In genomic region chr1:38369166-38369565, GRCm38 (mm10) we compare ENCODE assay signal across 24 mouse cellular contexts.
DNase-seq lines count a peak whose midpoint lies in the region; ATAC-seq lines count a peak whose summit lies in the region.
"Had no signal": no experiment of that assay in that cellular context is flagged by ENCODE, and none has a peak within 500 bp of the region (broad histone marks: within the 10 kb centered on the region; RNA-seq: fewer than 3 reads in every experiment).

No protein-coding gene starts in this region.

- peaks cover 21% of the 10 kb centered on the region for H3K4me1 ChIP-seq in hindbrain, embryonic 13.5 days (replicated peaks)
- peaks cover 6% of the 10 kb centered on the region; the same call in 1 of the 2 replicates for H3K4me1 ChIP-seq in hindbrain, embryonic 10.5 days (replicated peaks)
- no peaks in the 10 kb centered on the region; the same call in 1 of the 2 replicates for H3K4me1 ChIP-seq in liver, embryonic 12.5 days
- no peaks in the 10 kb centered on the region for H3K4me1 ChIP-seq in liver, embryonic 11.5 days (replicated peaks; ENCODE audit: control insufficient read depth, insufficient read depth, low read length)
- H3K4me1 ChIP-seq: liver, embryonic 15.5 days; stomach, embryonic 15.5 days had no signal

- no peak overlapping the region for H3K9ac ChIP-seq in hindbrain, embryonic 13.5 days
- no peak overlapping the region for H3K9ac ChIP-seq in liver, embryonic 12.5 days
- no peak overlapping the region for H3K9ac ChIP-seq in liver, embryonic 11.5 days (ENCODE audit: low read depth, low read length)
- H3K9ac ChIP-seq: embryonic facial prominence, embryonic 13.5 days; hindbrain, embryonic 15.5 days; limb, embryonic 15.5 days; liver, embryonic 15.5 days; lung, embryonic 14.5 days; stomach, embryonic 15.5 days had no signal

- no peaks in the 10 kb centered on the region for H3K36me3 ChIP-seq in hindbrain, embryonic 13.5 days
- H3K36me3 ChIP-seq in hindbrain, embryonic 10.5 days: no peaks in the 10 kb centered on the region
- H3K36me3 ChIP-seq in liver, embryonic 12.5 days: no peaks in the 10 kb centered on the region
- H3K36me3 ChIP-seq in liver, embryonic 11.5 days (ENCODE audit: control insufficient read depth, insufficient read depth, low read length): no peaks in the 10 kb centered on the region
- H3K36me3 ChIP-seq: embryonic facial prominence, embryonic 13.5 days; hindbrain, embryonic 15.5 days; limb, embryonic 10.5 days; limb, embryonic 15.5 days; liver, embryonic 15.5 days; stomach, embryonic 15.5 days had no signal

- H3K4me3 ChIP-seq in hindbrain, embryonic 13.5 days: no peak overlapping the region
- H3K4me3 ChIP-seq in hindbrain, embryonic 10.5 days: no peak overlapping the region
- no peak overlapping the region for H3K4me3 ChIP-seq in liver, embryonic 12.5 days
- no peak overlapping the region for H3K4me3 ChIP-seq in liver, embryonic 11.5 days (ENCODE audit: low read depth, low read length)
- H3K4me3 ChIP-seq: embryonic facial prominence, embryonic 13.5 days; hindbrain, embryonic 15.5 days; limb, embryonic 10.5 days; limb, embryonic 15.5 days; liver, embryonic 15.5 days; stomach, embryonic 15.5 days had no signal

- WGBS in hindbrain, embryonic 13.5 days: 61% methylated on average over 8 of the region's 8 CpGs
- WGBS in hindbrain, embryonic 10.5 days: 89% methylated on average over 8 of the region's 8 CpGs
- 63% methylated on average over 8 of the region's 8 CpGs for WGBS in liver, embryonic 12.5 days (ENCODE audit: insufficient replicate concordance)
- 76% methylated on average over 8 of the region's 8 CpGs for WGBS in liver, embryonic 11.5 days

- no peaks in the 10 kb centered on the region for H3K27me3 ChIP-seq in hindbrain, embryonic 13.5 days
- H3K27me3 ChIP-seq in hindbrain, embryonic 10.5 days (ENCODE audit: insufficient read depth, poor library complexity, severe bottlenecking): no peaks in the 10 kb centered on the region
- H3K27me3 ChIP-seq in liver, embryonic 12.5 days (replicated peaks): no peaks in the 10 kb centered on the region
- H3K27me3 ChIP-seq in liver, embryonic 11.5 days (replicated peaks; ENCODE audit: control insufficient read depth, insufficient read depth, low read length): no peaks in the 10 kb centered on the region
- H3K27me3 ChIP-seq: embryonic facial prominence, embryonic 13.5 days; hindbrain, embryonic 15.5 days; limb, embryonic 15.5 days; liver, embryonic 15.5 days; stomach, embryonic 15.5 days had no signal

- no peak for DNase-seq in hindbrain, embryonic 10.5 days (ENCODE audit: low spot score)
- DNase-seq in liver, embryonic 11.5 days (ENCODE audit: low spot score): no peak
- peak; percentile 58 to 59 for DNase-seq in right cerebral cortex, adult 2 months (ENCODE audit: low spot score in 2 of 2)
- no peak for DNase-seq in right cerebral cortex, postnatal 14 days
- DNase-seq: adrenal gland, postnatal 25 days; B cell, adult 2 months; cerebellum, adult 18-20 months; cerebellum, postnatal 10 days; gastrocnemius, postnatal 10 days; heart, postnatal 14 days; kidney, adult 18-20 months; kidney, postnatal 4 days; lung, postnatal 14 days; retina, postnatal 1 day had no signal

- H3K9me3 ChIP-seq in hindbrain, embryonic 13.5 days: no peaks in the 10 kb centered on the region
- no peaks in the 10 kb centered on the region for H3K9me3 ChIP-seq in hindbrain, embryonic 10.5 days
- H3K9me3 ChIP-seq in liver, embryonic 12.5 days (replicated peaks): no peaks in the 10 kb centered on the region
- no peaks in the 10 kb centered on the region for H3K9me3 ChIP-seq in liver, embryonic 11.5 days (ENCODE audit: control insufficient read depth, low read length)
- H3K9me3 ChIP-seq: embryonic facial prominence, embryonic 13.5 days; hindbrain, embryonic 15.5 days; limb, embryonic 10.5 days; limb, embryonic 15.5 days; liver, embryonic 15.5 days; stomach, embryonic 15.5 days had no signal

- ATAC-seq in hindbrain, embryonic 13.5 days (ENCODE audit: low FRiP score): no peak
- ATAC-seq in liver, embryonic 12.5 days: no peak
- ATAC-seq in liver, embryonic 11.5 days (replicated peaks; ENCODE audit: low FRiP score): no peak

- peak overlapping the region; percentile 30; the same call in 1 of the 2 replicates for H3K27ac ChIP-seq in hindbrain, embryonic 13.5 days
- H3K27ac ChIP-seq in hindbrain, embryonic 10.5 days: no peak overlapping the region
- 0 out of 2 replicates have a peak overlapping the region, but pooled peaks have one; percentile 5 for H3K27ac ChIP-seq in liver, embryonic 12.5 days
- H3K27ac ChIP-seq in liver, embryonic 11.5 days (ENCODE audit: low read depth, low read length): no peak overlapping the region
- H3K27ac ChIP-seq: embryonic facial prominence, embryonic 13.5 days; kidney, postnatal 0 days; limb, embryonic 10.5 days; limb, embryonic 15.5 days; liver, embryonic 15.5 days; stomach, embryonic 15.5 days had no signal

- H3K4me2 ChIP-seq in hindbrain, embryonic 13.5 days: no peak overlapping the region
- no peak overlapping the region for H3K4me2 ChIP-seq in liver, embryonic 12.5 days
- no peak overlapping the region for H3K4me2 ChIP-seq in liver, embryonic 11.5 days
- H3K4me2 ChIP-seq: embryonic facial prominence, embryonic 13.5 days; hindbrain, embryonic 15.5 days; limb, embryonic 15.5 days; liver, embryonic 15.5 days; lung, embryonic 14.5 days; stomach, embryonic 15.5 days had no signal

Comparison
In these comparisons a context has a peak if more than half of its experiments do, and no peak if none do; other contexts are left out.
1. H3K27ac ChIP-seq: peak in hindbrain, embryonic 13.5 days (single experiment) and liver, embryonic 12.5 days (single experiment); none in hindbrain, embryonic 10.5 days (single experiment) and liver, embryonic 11.5 days (single experiment).
2. DNase-seq: peak in right cerebral cortex, adult 2 months (2 of 2); none in hindbrain, embryonic 10.5 days (single experiment), liver, embryonic 11.5 days (single experiment) and right cerebral cortex, postnatal 14 days (single experiment).